9 mouse cellular contexts compared by ENCODE assay signal in genomic region chr2:30721473-30722262, GRCm38 (mm10).
DNase-seq lines count a peak whose midpoint lies in the region; ATAC-seq and TF ChIP-seq lines count a peak whose summit lies in the region.
"Had no signal": no experiment of that assay in that cellular context is flagged by ENCODE, and none has a peak within 500 bp of the region (broad histone marks: within the 10 kb centered on the region; RNA-seq: fewer than 3 reads in every experiment).

No protein-coding gene starts in this region.

- no peaks in the 10 kb centered on the region for H3K36me3 ChIP-seq in liver, embryonic 12.5 days
- H3K36me3 ChIP-seq in liver, postnatal 0 days (replicated peaks; ENCODE audit: insufficient read depth, low read length) = no peaks in the 10 kb centered on the region
- H3K36me3 ChIP-seq in forebrain, embryonic 15.5 days = no peaks in the 10 kb centered on the region
- no peaks in the 10 kb centered on the region for H3K36me3 ChIP-seq in intestine, embryonic 14.5 days (ENCODE audit: control insufficient read depth, insufficient read depth, low read length)
- H3K36me3 ChIP-seq: liver, embryonic 13.5 days had no signal

- peaks cover 72% of the 10 kb centered on the region for H3K4me1 ChIP-seq in liver, embryonic 12.5 days
- peaks cover 29% of the 10 kb centered on the region for H3K4me1 ChIP-seq in liver, postnatal 0 days (ENCODE audit: insufficient read depth)
- peaks cover 96% of the 10 kb centered on the region for H3K4me1 ChIP-seq in forebrain, embryonic 15.5 days
- H3K4me1 ChIP-seq in intestine, embryonic 14.5 days (replicated peaks; ENCODE audit: control insufficient read depth, insufficient read depth, low read length) = peaks cover 83% of the 10 kb centered on the region

- H3K9ac ChIP-seq in liver, embryonic 12.5 days = no peak overlapping the region
- H3K9ac ChIP-seq in liver, postnatal 0 days (replicated peaks) = no peak overlapping the region
- H3K9ac ChIP-seq in forebrain, embryonic 15.5 days (replicated peaks) = peak overlapping the region; percentile 31
- H3K9ac ChIP-seq in intestine, embryonic 14.5 days (ENCODE audit: low read length) = 0 out of 2 replicates have a peak overlapping the region, but pooled peaks have one; percentile 22
- H3K9ac ChIP-seq: liver, embryonic 13.5 days had no signal

- H3K4me3 ChIP-seq in liver, embryonic 12.5 days = no peak overlapping the region
- no peak overlapping the region for H3K4me3 ChIP-seq in liver, postnatal 0 days (ENCODE audit: low read depth, low read length)
- H3K4me3 ChIP-seq in forebrain, embryonic 15.5 days = no peak overlapping the region
- H3K4me3 ChIP-seq in intestine, embryonic 14.5 days (ENCODE audit: low read depth, low read length) = no peak overlapping the region
- H3K4me3 ChIP-seq: liver, embryonic 13.5 days had no signal

- DNase-seq in liver, postnatal 0 days = no peak
- peak; percentile 64 to 68 for DNase-seq in cerebellum, adult 18-20 months
- DNase-seq in intestine, embryonic 14.5 days (ENCODE audit: low spot score) = peak; percentile 60
- peak; percentile 41 for DNase-seq in lung, postnatal 14 days
- DNase-seq: liver, embryonic 13.5 days had no signal

- no peak for ATAC-seq in liver, embryonic 12.5 days
- ATAC-seq in liver, postnatal 0 days = no peak
- peak; percentile 83 for ATAC-seq in forebrain, embryonic 15.5 days (replicated peaks)
- no peak for ATAC-seq in intestine, embryonic 14.5 days (replicated peaks; ENCODE audit: low FRiP score, low TSS enrichment, low read depth)
- ATAC-seq in CD4-positive, CD25-positive, alpha-beta regulatory T cell, adult 4 months = no peak
- ATAC-seq in inflammation-experienced regulatory T-cells, adult 6 months = no peak

- TF ChIP-seq CTCF in liver, postnatal 0 days (IDR thresholded peaks at IDR 0.05; ENCODE audit: low read depth) = no peak

- 51% methylated on average over 12 of the region's 12 CpGs for WGBS in liver, embryonic 12.5 days (ENCODE audit: insufficient replicate concordance)
- 56% methylated on average over 12 of the region's 12 CpGs for WGBS in liver, postnatal 0 days (ENCODE audit: insufficient replicate concordance)
- 5% methylated on average over 12 of the region's 12 CpGs for WGBS in forebrain, embryonic 15.5 days
- 23% methylated on average over 12 of the region's 12 CpGs for WGBS in intestine, embryonic 14.5 days

- H3K27ac ChIP-seq in liver, embryonic 12.5 days = peak overlapping the region; percentile 79
- no peak overlapping the region for H3K27ac ChIP-seq in liver, postnatal 0 days (ENCODE audit: low read depth)
- H3K27ac ChIP-seq in forebrain, embryonic 15.5 days (replicated peaks) = peak overlapping the region; percentile 99
- peak overlapping the region; percentile 99 for H3K27ac ChIP-seq in intestine, embryonic 14.5 days (ENCODE audit: low read depth)
- H3K27ac ChIP-seq: liver, embryonic 13.5 days had no signal

- no peak overlapping the region for H3K4me2 ChIP-seq in liver, embryonic 12.5 days
- no peak overlapping the region for H3K4me2 ChIP-seq in liver, postnatal 0 days (ENCODE audit: low read depth, low read length)
- 0 out of 2 replicates have a peak overlapping the region, but pooled peaks have one; percentile 2 for H3K4me2 ChIP-seq in forebrain, embryonic 15.5 days (replicated peaks)
- H3K4me2 ChIP-seq in intestine, embryonic 14.5 days (ENCODE audit: low read length) = no peak overlapping the region
- H3K4me2 ChIP-seq: liver, embryonic 13.5 days had no signal

- H3K27me3 ChIP-seq in liver, embryonic 12.5 days (replicated peaks) = peaks cover 68% of the 10 kb centered on the region
- peaks cover 28% of the 10 kb centered on the region for H3K27me3 ChIP-seq in liver, postnatal 0 days (ENCODE audit: insufficient read depth, low read length)
- H3K27me3 ChIP-seq in forebrain, embryonic 15.5 days = no peaks in the 10 kb centered on the region
- H3K27me3 ChIP-seq in intestine, embryonic 14.5 days (replicated peaks; ENCODE audit: control insufficient read depth, insufficient read depth, low read length) = no peaks in the 10 kb centered on the region

- no peak for TF ChIP-seq EP300 in liver, postnatal 0 days (IDR thresholded peaks at IDR 0.05; ENCODE audit: low read depth)

- no peaks in the 10 kb centered on the region for H3K9me3 ChIP-seq in liver, embryonic 12.5 days (replicated peaks)
- no peaks in the 10 kb centered on the region for H3K9me3 ChIP-seq in liver, postnatal 0 days (ENCODE audit: low read length)
- no peaks in the 10 kb centered on the region for H3K9me3 ChIP-seq in forebrain, embryonic 15.5 days
- no peaks in the 10 kb centered on the region for H3K9me3 ChIP-seq in intestine, embryonic 14.5 days (ENCODE audit: control insufficient read depth, low read length)
- H3K9me3 ChIP-seq: liver, embryonic 13.5 days had no signal

Comparison
In these comparisons a context has a peak if more than half of its experiments do, and no peak if none do; other contexts are left out.
1. H3K9ac ChIP-seq: peak in forebrain, embryonic 15.5 days (single experiment) and intestine, embryonic 14.5 days (single experiment); none in liver, embryonic 12.5 days (single experiment) and liver, postnatal 0 days (single experiment).